Mouse (Mus musculus) cerebellum, postnatal 14 days (tissue): ENCODE measurements around the gene Tbccd1.

Source experiments
- DNase-seq, 2 experiments: peaks; one replicate each; pipeline ENCODE4 v3.0.0; 2021; ENCODE audit warnings: mixed read lengths in 2 of 2

Gene Tbccd1

DNA sequence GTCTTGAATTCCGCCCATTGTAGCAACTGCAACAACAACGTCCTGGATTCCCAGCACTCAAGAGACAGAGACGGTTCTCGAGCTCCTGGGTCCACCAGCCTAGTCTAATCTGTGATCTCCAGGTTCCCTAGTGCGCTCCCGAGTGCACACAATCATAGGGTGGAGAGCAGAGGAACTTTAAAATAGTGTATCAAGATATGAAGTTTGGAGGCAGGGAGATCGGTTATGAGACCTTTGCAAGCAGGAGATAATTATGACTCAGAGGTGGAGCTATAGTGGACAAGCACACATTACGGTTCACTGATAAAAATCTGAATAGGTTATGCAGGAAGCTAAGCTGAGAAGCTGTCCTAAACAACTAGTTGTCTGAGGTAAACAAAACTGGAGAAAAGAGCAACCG, 696 bp downstream of the Tbccd1 start:
- no peak for DNase-seq

DNA sequence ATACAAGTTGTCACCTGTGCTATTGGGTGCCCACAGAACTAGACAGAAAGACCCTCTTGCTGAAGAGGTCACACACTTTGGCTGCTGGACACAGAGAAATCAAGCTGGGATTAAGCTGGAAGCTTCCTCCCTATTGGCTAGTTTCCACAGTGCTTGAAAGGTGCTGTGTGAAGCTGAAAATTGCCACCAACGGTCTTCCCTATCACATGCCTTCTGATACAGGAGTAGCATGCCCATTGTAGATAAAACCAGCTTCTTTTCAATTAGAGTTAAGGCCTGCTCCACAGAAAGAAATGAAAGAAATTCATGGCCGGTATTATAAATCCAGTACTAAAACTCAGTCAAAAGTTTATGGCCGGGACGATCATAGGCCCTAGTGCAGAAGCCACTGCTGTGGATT, 4.8 kb downstream of the Tbccd1 start:
- no peak for DNase-seq

DNA sequence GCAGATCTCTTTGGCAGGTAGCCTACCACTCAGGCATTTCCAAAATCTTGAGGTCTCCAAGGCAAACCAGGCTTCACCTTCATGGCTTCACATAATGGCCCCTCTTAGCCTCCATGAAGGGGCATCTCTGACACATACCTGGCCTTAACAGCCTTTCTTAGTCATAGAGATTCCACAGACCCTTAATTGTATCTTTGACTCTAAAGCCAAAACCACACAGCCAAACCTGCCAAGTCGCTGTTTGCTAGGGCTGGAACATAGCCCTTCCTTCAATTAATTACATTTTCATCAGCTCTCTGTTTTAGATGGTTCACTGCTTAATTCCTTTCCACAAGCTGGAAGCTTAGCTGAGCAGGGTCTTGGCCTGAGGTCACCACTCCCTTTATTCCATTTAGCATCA, 9.1 kb downstream of the Tbccd1 start:
- no peak for DNase-seq

DNA sequence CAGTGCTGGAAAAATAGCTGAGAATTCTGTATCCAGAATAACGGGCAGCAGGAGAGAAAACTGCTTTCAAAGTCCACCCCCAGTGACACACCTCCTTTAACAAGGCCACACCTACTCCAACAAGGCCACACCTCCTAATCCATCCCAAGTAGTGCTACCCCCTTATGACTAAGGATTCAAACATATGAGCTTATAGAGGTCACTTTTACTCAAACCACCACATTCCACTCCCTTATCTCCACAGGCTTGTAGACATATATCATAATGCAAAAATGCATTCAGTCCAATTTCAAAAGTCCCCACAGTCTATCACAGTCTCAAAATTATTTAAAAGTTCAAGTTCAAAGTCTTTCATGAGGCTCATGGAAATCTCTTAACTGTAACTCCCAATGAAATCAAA, 9.8 kb downstream of the Tbccd1 start:
- DNase-seq: no peak

- no peak for DNase-seq
These were observed 12.0 kb downstream of the Tbccd1 start for GRCm38 (mm10) chr16:22845481-22845880.

GRCm38 (mm10) chr16:22844834-22845233, 12.6 kb downstream of the Tbccd1 start:
- no peak for DNase-seq

DNA sequence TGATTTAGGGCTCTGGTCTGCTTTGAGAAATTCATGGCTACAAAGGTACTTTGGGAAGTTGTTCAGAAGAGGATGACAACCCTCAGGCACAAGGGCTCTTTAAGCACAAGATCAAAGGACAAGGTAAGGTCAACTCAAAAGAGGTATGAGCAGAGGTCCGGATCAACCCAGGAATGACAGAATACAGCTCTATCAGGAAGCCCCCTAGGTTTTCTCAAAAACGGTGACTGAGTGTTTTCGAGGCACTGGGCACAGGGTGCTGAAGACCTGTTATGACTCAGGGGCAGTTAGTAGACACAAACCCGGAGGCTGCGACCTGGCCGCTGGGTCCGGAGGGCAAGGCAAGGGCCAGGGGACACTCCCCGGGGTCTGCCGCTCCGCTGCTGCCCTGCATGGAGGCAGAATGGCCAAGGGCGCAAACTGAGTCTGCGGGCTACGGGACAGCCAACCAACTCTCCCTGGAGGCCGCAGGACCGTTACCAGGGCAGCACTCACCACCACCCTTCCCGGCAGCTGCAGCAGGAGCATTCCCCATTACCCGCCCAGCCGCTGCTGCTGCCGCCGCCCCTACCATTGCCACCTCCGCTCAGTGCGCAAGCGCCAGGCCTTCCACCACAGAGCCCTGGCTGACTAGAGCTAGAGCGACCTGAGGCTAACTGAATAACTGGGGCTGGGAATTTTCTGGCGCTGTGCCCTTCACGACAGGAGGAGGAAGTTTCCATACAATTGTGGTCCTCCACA, 13.2 kb downstream of the Tbccd1 start:
- DNase-seq: peak; percentile 84 to 88

DNA sequence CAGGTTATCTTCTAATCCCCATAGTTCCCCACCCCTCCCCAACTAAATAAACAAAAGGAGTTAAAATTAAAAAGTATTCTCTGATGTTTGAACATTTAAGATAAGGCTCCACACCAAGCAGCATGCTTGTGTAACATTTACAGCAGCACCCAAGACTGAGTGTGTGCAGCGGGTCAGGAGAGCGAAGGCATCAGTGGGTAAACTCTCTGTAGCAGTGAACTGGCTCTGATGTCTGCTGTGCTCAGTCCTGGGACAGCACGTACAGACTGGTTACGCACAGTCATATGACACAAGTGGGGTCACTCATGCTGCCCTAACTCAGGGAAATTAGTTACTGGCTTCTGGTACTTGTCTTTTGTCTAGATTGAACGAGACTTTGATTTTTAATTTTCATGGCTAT, 14.6 kb downstream of the Tbccd1 start:
- DNase-seq: no peak

- DNase-seq: no peak
These were observed 18.2 kb downstream of the Tbccd1 start for GRCm38 (mm10) chr16:22839146-22839857.

DNA sequence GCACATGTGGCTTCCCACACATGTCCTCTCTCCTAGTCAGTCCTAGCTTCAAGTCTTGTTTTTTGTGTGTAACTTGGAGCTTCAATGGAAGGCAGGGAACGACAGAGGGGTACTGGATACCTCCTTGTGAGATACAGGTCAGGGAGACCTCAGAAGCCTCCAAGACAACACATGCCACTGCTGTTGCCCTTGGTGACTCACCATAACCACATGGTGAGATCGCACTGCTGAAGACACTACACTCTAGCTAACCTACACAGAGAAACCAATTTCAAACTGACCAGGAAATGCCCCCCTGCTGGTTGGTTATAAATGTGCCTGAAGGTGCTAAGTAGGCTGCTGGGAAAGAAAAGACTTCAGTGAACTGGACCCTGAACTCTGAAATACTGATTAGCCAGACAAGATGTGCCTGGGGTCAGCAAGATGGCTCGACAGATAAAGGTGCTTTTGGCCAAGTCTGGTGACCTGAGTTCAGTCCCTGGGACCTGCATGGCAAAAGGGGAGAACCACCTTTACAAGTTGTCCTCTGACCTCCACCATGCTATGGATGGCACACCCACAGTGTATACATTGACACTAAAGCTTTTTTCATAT, 24.4 kb downstream of the Tbccd1 start:
- DNase-seq: no peak

DNA sequence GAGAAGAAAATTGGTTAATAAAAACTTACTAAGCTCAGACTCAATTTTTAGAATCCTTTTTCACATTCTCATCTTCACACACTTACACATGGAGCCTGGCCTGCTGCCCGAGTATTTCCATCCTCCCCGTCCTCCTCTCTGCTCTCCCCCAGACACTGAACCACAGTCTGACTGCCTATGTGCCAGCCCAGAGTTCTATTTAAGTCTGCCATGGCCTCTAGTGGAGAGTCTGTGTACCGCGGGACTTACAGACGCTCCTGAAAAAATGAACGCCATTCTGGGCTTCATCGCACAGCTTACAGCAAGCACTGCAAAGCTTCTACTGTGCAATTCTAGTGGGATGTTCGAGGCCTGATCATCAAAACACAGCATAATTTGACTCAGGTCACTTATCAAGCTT, 36.7 kb downstream of the Tbccd1 start:
- peak; percentile 27 to 42 for DNase-seq

DNA sequence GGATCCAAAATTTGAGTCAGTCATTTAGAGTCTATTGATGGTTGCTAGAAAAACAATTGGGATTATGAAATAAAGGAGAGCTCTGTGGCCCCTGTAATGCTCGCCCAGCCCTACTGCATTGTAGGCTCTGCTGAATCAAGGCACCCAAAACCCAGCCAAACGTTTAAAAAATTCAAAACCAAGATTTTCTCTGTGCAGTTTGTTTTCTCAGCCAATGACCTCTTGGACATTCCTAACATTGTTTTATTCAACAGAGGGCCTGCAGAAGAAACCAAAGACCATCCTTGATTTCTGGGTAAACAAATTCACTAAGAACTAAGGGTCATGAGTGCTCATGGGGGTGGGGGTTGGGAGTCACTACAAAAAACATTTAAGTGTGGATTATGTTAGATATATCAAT, 46.0 kb downstream of the Tbccd1 start, which contains the start of gene Crygs:
Gene Crygs, minus strand, starts transcription at position 101 of the 400 bp plus-strand sequence.
- no peak for DNase-seq

DNA sequence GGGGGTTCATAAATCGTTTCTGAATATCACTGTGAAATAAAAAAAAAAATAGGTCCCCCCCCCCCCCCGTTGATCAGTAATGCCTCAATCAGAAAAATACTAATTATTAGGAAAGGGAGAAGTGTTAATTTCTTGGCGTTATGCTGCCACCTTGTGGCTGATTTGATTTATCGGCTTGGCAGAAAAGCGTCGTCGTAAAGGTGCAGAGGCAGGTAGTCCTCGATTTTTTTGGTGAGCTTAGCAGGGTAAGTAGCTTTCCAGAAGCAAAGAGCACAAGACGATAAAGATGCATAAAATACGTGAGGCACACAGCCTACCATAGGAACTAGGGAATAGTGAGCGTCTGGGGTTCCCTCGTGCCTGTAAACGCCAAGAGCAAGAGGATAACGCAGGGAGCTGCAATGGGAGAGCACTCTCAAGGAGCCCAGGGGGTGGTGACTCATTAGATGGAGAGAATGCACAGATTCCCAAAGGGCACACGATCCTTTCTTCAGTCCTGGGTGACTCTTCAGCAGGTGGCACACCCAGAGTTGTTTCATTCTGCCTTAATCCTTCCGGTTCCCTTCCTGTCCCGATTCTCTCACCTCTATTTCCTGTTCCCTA, 49.9 kb downstream of the Tbccd1 start:
- DNase-seq: peak; percentile 87 to 88

GRCm38 (mm10) chr16:22802786-22803185, 54.7 kb downstream of the Tbccd1 start:
- no peak for DNase-seq

DNA sequence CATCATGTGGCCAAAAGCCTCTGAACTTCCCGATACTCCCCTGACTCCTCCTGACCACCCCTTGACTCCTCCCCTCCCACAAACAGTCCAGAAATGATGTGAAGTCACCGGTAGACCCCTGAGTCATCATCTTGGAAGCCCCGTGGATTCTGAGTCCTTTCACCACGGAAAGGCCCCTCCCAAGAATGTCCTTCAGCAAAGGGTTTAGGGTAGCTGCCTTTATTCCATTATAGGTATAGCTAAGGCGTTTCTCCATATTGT, 56.7 kb downstream of the Tbccd1 start:
- DNase-seq: no peak

DNA sequence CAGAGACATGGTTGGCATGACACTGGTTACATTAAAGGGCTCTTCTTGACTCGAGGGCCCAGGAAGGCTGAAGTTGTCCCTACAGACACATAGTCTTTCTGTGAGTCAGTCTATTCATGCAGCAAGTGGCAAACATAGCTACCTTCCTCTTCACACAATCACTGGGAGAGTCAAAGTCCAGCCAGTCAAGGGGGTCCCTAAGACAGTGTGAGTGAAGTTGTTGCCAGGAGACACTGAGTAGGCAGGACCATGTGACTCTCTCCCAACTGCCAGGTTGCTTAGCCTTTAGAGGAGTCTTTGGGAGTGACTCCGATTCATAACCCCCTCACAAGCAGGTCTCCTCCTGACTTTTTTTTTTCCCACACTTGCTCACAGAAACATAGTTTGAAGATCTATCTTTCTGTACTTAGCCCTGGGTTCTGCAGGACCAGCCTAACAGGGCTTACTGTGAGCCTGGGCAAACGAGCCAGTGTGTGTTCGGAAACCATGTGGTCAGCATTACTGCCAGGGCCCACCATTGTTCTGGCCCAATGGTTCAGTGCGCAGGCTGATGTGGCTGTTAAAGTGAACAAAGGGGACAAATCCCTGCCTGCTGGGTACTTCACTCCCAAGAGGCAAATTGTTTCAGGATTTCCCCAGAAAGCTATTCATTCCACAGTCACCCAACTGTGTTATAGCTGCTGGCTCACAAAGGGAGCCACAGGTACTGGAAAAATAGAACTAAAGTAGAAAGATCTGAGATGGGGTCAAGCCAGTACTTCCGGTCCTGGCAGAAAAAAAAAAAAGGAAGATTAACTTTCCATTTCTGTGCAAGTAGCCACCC, 57.2 kb downstream of the Tbccd1 start:
- no peak for DNase-seq

- DNase-seq: no peak
These were observed 58.9 kb downstream of the Tbccd1 start for GRCm38 (mm10) chr16:22798520-22798919.

DNA sequence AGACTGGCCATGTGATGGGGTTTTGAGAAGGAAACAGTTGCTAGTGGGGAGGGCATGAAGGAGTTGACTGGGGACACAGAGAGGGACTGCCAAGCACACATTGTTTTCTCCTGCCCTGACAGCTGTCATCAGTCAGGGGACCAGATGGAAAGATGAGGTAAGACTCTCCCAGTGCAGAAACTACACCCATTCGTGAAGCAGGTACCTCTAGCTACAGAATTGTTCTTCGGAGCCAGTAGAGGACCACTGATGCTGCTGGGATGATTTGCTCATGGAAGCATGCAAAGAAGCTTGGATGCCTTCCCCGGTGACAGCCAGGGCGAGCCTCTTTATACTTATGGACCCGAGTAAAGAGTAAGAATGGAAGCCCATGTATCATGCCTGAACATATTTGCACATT, 59.9 kb downstream of the Tbccd1 start:
- peak; percentile 62 to 67 for DNase-seq

DNA sequence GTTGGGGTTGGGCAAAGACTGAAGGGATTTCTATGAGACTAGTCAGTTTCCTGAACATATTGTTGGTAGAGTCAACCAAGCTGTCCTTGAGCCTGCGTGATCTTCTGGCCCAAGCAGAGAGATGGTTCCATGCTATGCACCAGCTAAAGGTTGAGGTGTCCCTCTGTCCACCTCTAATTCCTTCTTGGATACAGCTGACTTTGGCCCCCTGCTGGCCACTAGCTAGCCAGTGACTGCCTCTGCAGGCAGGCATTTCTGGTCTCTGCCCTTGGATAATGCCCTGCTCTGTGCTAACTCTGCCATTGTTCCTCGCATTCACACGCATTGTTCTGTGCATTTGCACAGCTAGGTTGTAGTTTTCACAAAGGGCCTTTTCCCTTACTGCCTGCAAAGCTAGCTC, 62.0 kb downstream of the Tbccd1 start:
- DNase-seq: peak in 1 of 2 experiments; percentile 30

- DNase-seq: peak in 1 of 2 experiments; percentile 30
These were observed 66.2 kb downstream of the Tbccd1 start for GRCm38 (mm10) chr16:22791235-22791634.

DNA sequence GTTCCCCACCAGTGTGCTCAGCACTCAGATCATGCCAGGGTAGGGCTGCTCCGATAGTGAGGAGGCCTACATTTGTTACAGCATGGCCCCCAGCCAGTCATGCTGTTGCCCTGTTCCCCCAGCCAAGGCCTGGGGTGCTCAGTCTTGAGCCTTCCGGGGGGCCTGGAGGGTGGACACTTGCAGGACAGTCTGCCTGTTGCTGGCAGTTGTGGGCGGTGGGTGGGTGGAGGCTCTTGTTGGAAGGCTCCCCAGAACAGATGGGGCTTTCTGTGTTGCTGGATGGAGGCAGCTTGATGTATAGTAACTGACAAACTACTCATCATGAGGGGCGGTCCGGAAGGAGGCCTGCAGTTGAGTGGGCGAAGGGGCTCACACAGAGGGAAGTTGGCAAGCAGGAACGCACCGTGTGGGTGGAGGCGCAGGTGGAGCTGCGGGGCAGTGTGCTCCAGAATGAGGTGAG, 67.5 kb downstream of the Tbccd1 start:
- DNase-seq: peak; percentile 75 to 79

- no peak for DNase-seq
These were observed 74.8 kb downstream of the Tbccd1 start for GRCm38 (mm10) chr16:22782686-22783085.
